Mouse (Mus musculus): ENCODE data around the gene Sars. TPM values are rescaled to one million over a fixed set of nuclear protein-coding genes. Genes with fewer than 3 reads are reported as not detected.

Sars gene
- polyA plus RNA-seq, 1 experiment = 172 TPM

GRCm38 (mm10) chr3:108411026-108411753, 33.8 kb downstream of the Sars start:
- TF ChIP-seq GATA1 (IDR thresholded peaks at IDR 0.05; ENCODE audit: low read length) = no peak

GRCm38 (mm10) chr3:108410359-108410714, 34.7 kb downstream of the Sars start:
- TF ChIP-seq GATA1 (IDR thresholded peaks at IDR 0.05; ENCODE audit: low read length) = no peak

GRCm38 (mm10) chr3:108409656-108410358, 35.2 kb downstream of the Sars start:
- no peak for TF ChIP-seq GATA1 (IDR thresholded peaks at IDR 0.05; ENCODE audit: low read length)

GRCm38 (mm10) chr3:108408517-108409008, 36.4 kb downstream of the Sars start:
- TF ChIP-seq GATA1 (IDR thresholded peaks at IDR 0.05; ENCODE audit: low read length) = no peak

- TF ChIP-seq GATA1 (IDR thresholded peaks at IDR 0.05; ENCODE audit: low read length) = no peak
Measured at GRCm38 (mm10) chr3:108406306-108406885, 38.6 kb downstream of the Sars start.

GRCm38 (mm10) chr3:108405536-108406305, 39.3 kb downstream of the Sars start:
- TF ChIP-seq GATA1 (IDR thresholded peaks at IDR 0.05; ENCODE audit: low read length) = no peak

- TF ChIP-seq GATA1 (IDR thresholded peaks at IDR 0.05; ENCODE audit: low read length) = no peak
Measured at GRCm38 (mm10) chr3:108402528-108402920, 42.5 kb downstream of the Sars start.

GRCm38 (mm10) chr3:108401692-108402527, 43.1 kb downstream of the Sars start:
- no peak for TF ChIP-seq GATA1 (IDR thresholded peaks at IDR 0.05; ENCODE audit: low read length)

GRCm38 (mm10) chr3:108400442-108400841, 44.6 kb downstream of the Sars start:
- no peak for TF ChIP-seq GATA1 (IDR thresholded peaks at IDR 0.05; ENCODE audit: low read length)

GRCm38 (mm10) chr3:108398281-108398680, 46.7 kb downstream of the Sars start:
- TF ChIP-seq GATA1 (IDR thresholded peaks at IDR 0.05; ENCODE audit: low read length) = no peak

- no peak for TF ChIP-seq GATA1 (IDR thresholded peaks at IDR 0.05; ENCODE audit: low read length)
Measured at GRCm38 (mm10) chr3:108392793-108393192, 52.2 kb downstream of the Sars start.

GRCm38 (mm10) chr3:108392299-108392698, 52.7 kb downstream of the Sars start:
- TF ChIP-seq GATA1 (IDR thresholded peaks at IDR 0.05; ENCODE audit: low read length) = no peak

- no peak for TF ChIP-seq GATA1 (IDR thresholded peaks at IDR 0.05; ENCODE audit: low read length)
Measured at GRCm38 (mm10) chr3:108389111-108389545, 55.9 kb downstream of the Sars start.

- TF ChIP-seq GATA1 (IDR thresholded peaks at IDR 0.05; ENCODE audit: low read length) = no peak
Measured at GRCm38 (mm10) chr3:108386186-108386585, 58.8 kb downstream of the Sars start.

GRCm38 (mm10) chr3:108384425-108384824, 60.6 kb downstream of the Sars start:
- no peak for TF ChIP-seq GATA1 (IDR thresholded peaks at IDR 0.05; ENCODE audit: low read length)
